Comparison of ENCODE assay signal across 7 mouse cellular contexts in genomic region chr3:101603194-101603593, GRCm38 (mm10). TPM values are rescaled to one million over a fixed set of nuclear protein-coding genes. Genes with fewer than 3 reads are reported as not detected.
A peak's percentile ranks its signal among the peaks of the same experiment; 100 is the strongest.
DNase-seq lines count a peak whose midpoint lies in the region; ATAC-seq lines count a peak whose summit lies in the region.

No protein-coding gene starts in this region.

- H3K27ac ChIP-seq in neural tube, embryonic 11.5 days (ENCODE audit: low read depth, low read length), result no peak overlapping the region
- H3K27ac ChIP-seq in forebrain, embryonic 12.5 days, result 0 out of 2 replicates have a peak overlapping the region, but pooled peaks have one; percentile 94
- H3K27ac ChIP-seq in limb, embryonic 11.5 days (replicated peaks; ENCODE audit: low read depth, low read length), result no peak overlapping the region
- H3K27ac ChIP-seq in stomach, embryonic 15.5 days, result peak overlapping the region; percentile 99; the same call in 1 of the 2 replicates

- no peaks in the 10 kb centered on the region for H3K9me3 ChIP-seq in neural tube, embryonic 11.5 days (ENCODE audit: control insufficient read depth, low read length)
- H3K9me3 ChIP-seq in forebrain, embryonic 12.5 days, result no peaks in the 10 kb centered on the region
- no peaks in the 10 kb centered on the region for H3K9me3 ChIP-seq in limb, embryonic 11.5 days (ENCODE audit: control insufficient read depth, low read length)
- no peaks in the 10 kb centered on the region for H3K9me3 ChIP-seq in stomach, embryonic 15.5 days

- peaks cover 29% of the 10 kb centered on the region for H3K4me1 ChIP-seq in neural tube, embryonic 11.5 days (ENCODE audit: control insufficient read depth, insufficient read depth, low read length)
- peaks cover 62% of the 10 kb centered on the region for H3K4me1 ChIP-seq in forebrain, embryonic 12.5 days
- peaks cover 19% of the 10 kb centered on the region for H3K4me1 ChIP-seq in limb, embryonic 11.5 days (ENCODE audit: control insufficient read depth, insufficient read depth, low read length)
- peaks cover 40% of the 10 kb centered on the region for H3K4me1 ChIP-seq in stomach, embryonic 15.5 days

- 42% methylated on average over 7 of the region's 7 CpGs for WGBS in neural tube, embryonic 11.5 days
- 26% methylated on average over 7 of the region's 7 CpGs for whole genome bisulfite sequencing in forebrain, embryonic 12.5 days
- WGBS in limb, embryonic 11.5 days, result 46% methylated on average over 7 of the region's 7 CpGs
- WGBS in stomach, embryonic 15.5 days, result 28% methylated on average over 7 of the region's 7 CpGs

- no peaks in the 10 kb centered on the region for H3K36me3 ChIP-seq in neural tube, embryonic 11.5 days (ENCODE audit: control insufficient read depth, insufficient read depth, low read length)
- H3K36me3 ChIP-seq in forebrain, embryonic 12.5 days (replicated peaks), result no peaks in the 10 kb centered on the region
- H3K36me3 ChIP-seq in limb, embryonic 11.5 days (ENCODE audit: control insufficient read depth, insufficient read depth, low read length), result no peaks in the 10 kb centered on the region
- H3K36me3 ChIP-seq in stomach, embryonic 15.5 days, result no peaks in the 10 kb centered on the region

- no peak for ATAC-seq in neural tube, embryonic 11.5 days (ENCODE audit: insufficient read depth, low FRiP score, low TSS enrichment)
- ATAC-seq in forebrain, embryonic 12.5 days (ENCODE audit: low FRiP score), result no peak
- ATAC-seq in limb, embryonic 11.5 days (ENCODE audit: insufficient number of reproducible peaks, low FRiP score, low TSS enrichment, low read depth), result no peak
- no peak for ATAC-seq in stomach, embryonic 15.5 days (ENCODE audit: insufficient read depth, low FRiP score, low read depth)

- DNase-seq in neural tube, embryonic 11.5 days (ENCODE audit: low spot score), result no peak
- DNase-seq in neural tube, embryonic 10.5 days (ENCODE audit: extremely low spot score, low spot score), result no peak
- DNase-seq in limb, embryonic 11.5 days (ENCODE audit: low spot score), result no peak
- no peak for DNase-seq in thymus, postnatal 25 days
- no peak for DNase-seq in adrenal gland, postnatal 36 days

- H3K4me2 ChIP-seq in neural tube, embryonic 11.5 days (ENCODE audit: low read depth), result peak overlapping the region; percentile 70
- H3K4me2 ChIP-seq in forebrain, embryonic 12.5 days, result peak overlapping the region; percentile 78
- peak overlapping the region; percentile 84 for H3K4me2 ChIP-seq in limb, embryonic 11.5 days (ENCODE audit: low read depth, severe bottlenecking)
- H3K4me2 ChIP-seq in stomach, embryonic 15.5 days, result peak overlapping the region; percentile 74

- H3K27me3 ChIP-seq in neural tube, embryonic 11.5 days (ENCODE audit: control insufficient read depth, insufficient read depth, low read length), result no peaks in the 10 kb centered on the region
- H3K27me3 ChIP-seq in forebrain, embryonic 12.5 days, result peaks cover 11% of the 10 kb centered on the region; the same call in 1 of the 2 replicates
- no peaks in the 10 kb centered on the region for H3K27me3 ChIP-seq in limb, embryonic 11.5 days (ENCODE audit: control insufficient read depth, insufficient read depth, low read length)
- H3K27me3 ChIP-seq in stomach, embryonic 15.5 days (replicated peaks), result no peaks in the 10 kb centered on the region

- peak overlapping the region; percentile 74 for H3K4me3 ChIP-seq in neural tube, embryonic 11.5 days (ENCODE audit: low read depth, low read length)
- H3K4me3 ChIP-seq in forebrain, embryonic 12.5 days (replicated peaks), result peak overlapping the region; percentile 82
- H3K4me3 ChIP-seq in limb, embryonic 11.5 days (ENCODE audit: low read depth, low read length), result peak overlapping the region; percentile 86
- peak overlapping the region; percentile 88 for H3K4me3 ChIP-seq in stomach, embryonic 15.5 days (replicated peaks)

- peak overlapping the region; percentile 95 for H3K9ac ChIP-seq in neural tube, embryonic 11.5 days (ENCODE audit: low read length)
- H3K9ac ChIP-seq in forebrain, embryonic 12.5 days, result peak overlapping the region; percentile 94
- H3K9ac ChIP-seq in limb, embryonic 11.5 days (ENCODE audit: low read length), result peak overlapping the region; percentile 95
- H3K9ac ChIP-seq in stomach, embryonic 15.5 days, result peak overlapping the region; percentile 93

RNA-seq across cellular contexts. Expression of gene Atp1a1, which starts 1.3 kb away (rescaled TPM):
- 115 TPM in 2 replicates for polyA plus RNA-seq in neural tube, embryonic 11.5 days (2014; fragmentation: Nextera tagmentation; extraction: Ambion mirVana)
- polyA plus RNA-seq in forebrain, embryonic 12.5 days (2016; fragmentation: Nextera tagmentation; extraction: Ambion mirVana), result 45.0 and 51.5 TPM in 2 replicates
- polyA plus RNA-seq in limb, embryonic 11.5 days (2014; fragmentation: Nextera tagmentation; extraction: Ambion mirVana), result 106 and 108 TPM in 2 replicates
- 142 and 173 TPM in 2 replicates for polyA plus RNA-seq in stomach, embryonic 15.5 days (2015; fragmentation: Nextera tagmentation; extraction: Ambion mirVana)
- total RNA-seq in adrenal gland, postnatal 36 days (2021), result 100 to 1,000 TPM; 823 to 834 TPM

Comparison
In these comparisons a context has a peak if more than half of its experiments do, and no peak if none do; other contexts are left out.
1. H3K27ac ChIP-seq: peak in forebrain, embryonic 12.5 days (single experiment) and stomach, embryonic 15.5 days (single experiment); none in neural tube, embryonic 11.5 days (single experiment) and limb, embryonic 11.5 days (single experiment).
2. Peak in every context shown above with its lines, with median percentiles within 50 percentile points of each other: H3K4me2 ChIP-seq, H3K4me3 ChIP-seq and H3K9ac ChIP-seq.